Comparison of ENCODE assay signal across 14 mouse cellular contexts in the genomic region with DNA sequence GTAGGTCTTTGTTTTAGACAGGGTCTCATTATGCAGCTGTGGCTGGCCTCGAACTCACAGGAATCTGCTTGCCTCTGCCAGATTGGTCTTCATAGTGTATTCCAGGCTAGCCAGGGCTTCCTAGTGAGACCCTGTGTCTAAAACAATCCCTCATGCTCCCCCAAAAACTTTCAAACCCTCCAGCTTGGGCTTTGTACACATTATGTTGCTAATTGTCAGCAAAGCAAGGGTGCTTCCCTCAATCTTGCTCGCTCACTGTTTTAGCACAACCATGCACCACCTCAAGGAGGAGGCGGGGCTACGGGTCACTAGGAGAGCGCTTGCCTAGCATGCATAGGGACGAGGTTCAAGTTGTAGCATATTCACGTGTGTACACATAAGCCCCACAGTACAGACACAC. TPM values are rescaled to one million over a fixed set of nuclear protein-coding genes. Genes with fewer than 3 reads are reported as not detected.
"Had no signal": no experiment of that assay in that cellular context is flagged by ENCODE, and none has a peak within 500 bp of the region (broad histone marks: within the 10 kb centered on the region; RNA-seq: fewer than 3 reads in every experiment).

No protein-coding gene starts in this region.

- DNase-seq: kidney, postnatal 25 days; layer of hippocampus, adult 9-11 months; liver; lung, adult 18-20 months; lung, postnatal 10 days; lung, postnatal 36 days; retina, postnatal 1 day; right cerebral cortex, postnatal 25 days; thymus, adult 18-20 months; thymus, postnatal 36 days had no signal

RNA-seq across cellular contexts. Expression of a gene that starts 54.9 kb away (rescaled TPM):
- total RNA-seq: neutrophil, adult 5-6 weeks had no signal
- polyA plus RNA-seq: kidney, embryonic 14.5 days; liver, embryonic 15.5 days; urinary bladder, adult 2 months had no signal
